Mouse (Mus musculus) bone marrow, adult 2 months (tissue): ENCODE results near the gene Wasf2. TPM values are rescaled to one million over a fixed set of nuclear protein-coding genes. Genes with fewer than 3 reads are reported as not detected.
A peak's percentile ranks its signal among the peaks of the same experiment; 100 is the strongest.

Source experiments
- H3K27ac ChIP-seq: fragments of 200-500 bp; 2 replicates; pipeline ENCODE4 v1.5.1; 2012; ENCODE audit warnings: low read depth, mild to moderate bottlenecking, control low read depth, inconsistent platforms, low read length; ENCODE audit not compliant: control insufficient read depth, poor library complexity, insufficient read depth
- H3K4me1 ChIP-seq: fragments of 200-500 bp; 2 replicates; pipeline ENCODE4 v1.6.1; 2011; ENCODE audit warnings: low read length; ENCODE audit not compliant: control insufficient read depth, insufficient read depth
- H3K4me3 ChIP-seq: fragments of 200-500 bp; replicated peaks from 2 replicates; pipeline ENCODE3; 2011; ENCODE audit warnings: mild to moderate bottlenecking, low read depth, low read length, control low read depth; ENCODE audit not compliant: control insufficient read depth
- CTCF ChIP-seq: fragments of 200-500 bp; IDR thresholded peaks from 2 replicates; pipeline ENCODE4 v1.5.1; 2011; ENCODE audit warnings: low read length, control low read depth; ENCODE audit not compliant: control insufficient read depth, insufficient read depth
- POLR2A ChIP-seq: fragments of 200-500 bp; IDR thresholded peaks from 2 replicates; pipeline ENCODE4 v1.6.1; 2011; ENCODE audit warnings: low read depth, mild to moderate bottlenecking, control low read depth, low read length, borderline replicate concordance; ENCODE audit not compliant: control insufficient read depth
- WGBS: fragments of 180-500 bp; shearing (Covaris S2); methylation state at CpG from one replicate; pipeline ENCODE4 v1.1.7; 2018; 5-methylcytosine and 5-hydroxymethylcytosine counted together
- polyA plus RNA-seq: library from polyadenylated mRNA; stranded (reverse); fragments of >200 nt; gene quantifications from 2 replicates; pipeline ENCODE4 v1.2.4, GENCODE M21; 2011; ENCODE audit warnings: low replicate concordance; ENCODE audit not compliant: missing spikeins, insufficient read depth, insufficient read length

The Wasf2 gene
- polyA plus RNA-seq, 1 experiment = 56.6 TPM

DNA sequence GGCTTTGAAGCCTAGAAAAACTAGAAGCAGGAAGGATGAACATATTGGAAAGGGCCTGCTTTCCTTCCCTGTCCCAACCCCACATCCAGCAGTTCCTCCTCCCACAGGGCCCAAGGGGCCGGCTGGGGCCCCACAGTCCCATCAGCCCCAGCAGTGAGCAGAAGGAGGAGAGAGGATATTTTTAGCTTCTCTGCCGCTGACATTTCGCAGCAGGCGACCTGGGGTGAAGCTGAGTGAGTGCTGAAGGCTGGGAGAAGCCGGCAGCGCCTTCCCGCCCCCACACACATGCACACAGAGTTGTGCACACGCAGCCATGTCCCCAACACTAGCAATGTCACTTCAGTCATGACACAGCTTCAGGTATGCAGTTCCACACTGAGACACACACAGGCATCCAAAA is 42.5 kb upstream of the Wasf2 start:
- no peak for TF ChIP-seq CTCF
- TF ChIP-seq POLR2A = no peak
- Histone ChIP-seq H3K4me3 (no peak overlapping the region), H3K27ac (no peak overlapping the region), H3K4me1 (peaks cover 18% of the 10 kb centered on the region)
- 23% methylated on average over 8 of the region's 8 CpGs for WGBS

DNA sequence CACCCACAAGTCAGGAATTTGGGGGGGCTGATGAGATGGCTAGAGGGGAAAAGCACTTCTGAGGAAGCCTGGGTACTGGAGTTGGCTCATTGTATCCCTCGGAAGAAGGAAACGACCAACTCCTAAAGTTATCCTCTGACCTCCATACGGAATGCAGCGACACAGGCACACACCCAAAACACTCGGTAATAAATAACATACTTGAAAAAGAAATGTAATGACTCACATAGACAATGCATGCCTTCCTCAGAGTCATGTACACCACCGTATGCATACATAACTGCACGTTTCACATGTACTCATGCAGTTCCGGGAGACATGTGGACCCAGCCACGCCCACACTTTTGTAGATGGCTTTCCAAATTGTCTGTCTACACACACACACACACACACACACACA is 41.0 kb upstream of the Wasf2 start:
- no peak for TF ChIP-seq CTCF
- no peak for TF ChIP-seq POLR2A

DNA sequence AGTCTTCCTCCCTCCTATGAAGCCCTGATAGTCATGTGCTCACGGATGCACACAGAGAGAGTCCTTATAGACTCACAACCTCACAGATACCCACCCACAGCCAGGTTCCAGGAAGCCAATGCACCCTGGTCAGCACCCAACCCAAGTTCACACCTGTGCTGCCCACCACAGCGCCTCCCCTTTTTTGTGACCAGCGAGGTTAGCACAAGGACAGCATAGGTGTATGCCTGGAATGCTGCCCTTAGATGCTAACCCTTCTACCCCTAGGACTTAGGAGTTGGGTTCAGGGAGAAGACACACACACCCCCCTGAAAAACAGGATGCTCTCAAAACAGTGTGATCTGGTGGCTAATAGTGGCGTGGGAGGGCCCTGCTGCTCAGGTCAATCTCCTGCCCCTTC is 40.5 kb upstream of the Wasf2 start:
- Histone ChIP-seq H3K4me3 (no peak overlapping the region), H3K27ac (no peak overlapping the region), H3K4me1 (peaks cover 17% of the 10 kb centered on the region)
- WGBS = 80% methylated on average over 4 of the region's 4 CpGs
- TF ChIP-seq POLR2A = no peak
- no peak for TF ChIP-seq CTCF

More for the DNA sequence above, 41.0 kb upstream of the Wasf2 start:
- WGBS = 85% methylated on average over 9 of the region's 9 CpGs
- H3K4me3 ChIP-seq = no peak overlapping the region
- peaks cover 18% of the 10 kb centered on the region for H3K4me1 ChIP-seq
- H3K27ac ChIP-seq = no peak overlapping the region

DNA sequence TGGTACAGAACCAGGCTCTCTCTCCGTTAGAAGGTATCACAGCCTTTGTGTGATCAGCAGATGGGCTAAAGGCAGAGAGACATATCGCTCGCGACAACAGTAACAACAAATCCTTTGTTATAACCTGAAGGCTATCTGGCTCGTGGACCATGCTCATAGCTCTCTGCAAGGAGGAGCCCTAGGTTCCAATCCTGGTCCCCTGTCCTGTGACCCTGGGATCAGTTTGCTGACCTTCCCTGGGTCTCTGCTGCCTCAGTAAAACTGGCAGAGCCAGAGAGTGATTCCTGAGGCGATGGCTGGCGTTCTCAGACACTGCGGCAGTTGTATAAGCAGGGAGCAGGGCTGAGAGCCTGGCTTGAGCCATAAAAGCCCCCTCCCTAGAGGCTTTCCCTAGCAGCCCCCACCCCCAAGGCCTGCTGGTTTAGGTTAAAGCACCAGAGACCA is 40.0 kb upstream of the Wasf2 start:
- no peak overlapping the region for H3K27ac ChIP-seq
- TF ChIP-seq CTCF = no peak
- TF ChIP-seq POLR2A = no peak
- WGBS = 78% methylated on average over 8 of the region's 8 CpGs
- peaks cover 16% of the 10 kb centered on the region for H3K4me1 ChIP-seq
- H3K4me3 ChIP-seq = no peak overlapping the region

DNA sequence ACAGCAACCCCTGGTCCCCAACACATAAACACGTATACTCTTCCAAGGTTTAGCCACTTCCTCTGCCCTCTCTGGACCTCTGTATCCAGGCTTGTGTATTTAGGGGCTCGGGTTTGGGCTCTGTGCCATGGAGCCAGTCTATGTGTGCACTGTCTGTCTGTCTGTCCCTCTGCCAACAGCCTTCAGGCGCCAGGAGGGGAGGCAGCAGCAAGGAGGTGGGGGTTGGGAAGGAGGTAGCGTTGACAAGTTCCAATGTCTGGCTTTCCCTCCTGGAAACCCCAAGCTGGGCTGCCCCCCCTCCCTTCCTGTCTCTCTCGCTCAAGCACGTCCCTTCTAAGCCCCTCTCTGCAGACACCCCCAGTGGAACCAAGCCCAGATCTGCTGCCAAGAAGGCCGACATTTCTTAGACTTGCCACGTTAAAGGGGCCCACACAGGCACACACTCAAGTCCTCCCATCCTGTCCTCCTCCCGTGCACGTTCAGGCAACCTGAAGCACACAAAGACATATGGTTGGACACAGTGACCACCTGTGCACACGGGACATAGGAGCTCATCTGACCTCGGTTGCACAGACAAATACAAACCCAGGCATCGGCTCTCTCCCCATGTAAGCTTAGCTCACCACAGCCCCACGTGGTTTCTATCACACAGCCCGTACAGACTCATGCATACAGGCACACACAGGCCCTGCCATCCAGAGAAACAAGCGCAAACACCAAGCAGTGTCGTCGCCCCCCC is 39.4 kb upstream of the Wasf2 start:
- TF ChIP-seq CTCF = no peak
- TF ChIP-seq POLR2A = no peak
- WGBS = 17% methylated on average over 18 of the region's 18 CpGs
- H3K4me1 ChIP-seq = peaks cover 19% of the 10 kb centered on the region
- H3K27ac ChIP-seq = no peak overlapping the region
- H3K4me3 ChIP-seq = no peak overlapping the region

DNA sequence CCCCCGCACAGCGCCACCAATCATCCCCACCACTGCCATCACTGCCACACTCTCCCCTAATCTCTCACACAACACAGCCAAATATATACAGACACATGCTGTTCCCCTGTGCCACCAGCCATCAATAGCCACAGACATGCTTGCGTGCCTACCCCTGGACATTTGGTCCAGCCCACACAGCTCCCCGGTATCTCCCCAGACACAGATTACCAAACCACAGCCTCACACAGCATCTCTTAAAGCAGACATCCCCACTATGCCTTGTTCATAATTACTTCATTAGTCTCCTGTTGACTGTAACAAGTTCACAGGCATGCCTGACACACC is 38.9 kb upstream of the Wasf2 start:
- Histone ChIP-seq H3K4me1 (peaks cover 17% of the 10 kb centered on the region), H3K27ac (no peak overlapping the region)
- no peak for TF ChIP-seq POLR2A
- TF ChIP-seq CTCF = no peak

DNA sequence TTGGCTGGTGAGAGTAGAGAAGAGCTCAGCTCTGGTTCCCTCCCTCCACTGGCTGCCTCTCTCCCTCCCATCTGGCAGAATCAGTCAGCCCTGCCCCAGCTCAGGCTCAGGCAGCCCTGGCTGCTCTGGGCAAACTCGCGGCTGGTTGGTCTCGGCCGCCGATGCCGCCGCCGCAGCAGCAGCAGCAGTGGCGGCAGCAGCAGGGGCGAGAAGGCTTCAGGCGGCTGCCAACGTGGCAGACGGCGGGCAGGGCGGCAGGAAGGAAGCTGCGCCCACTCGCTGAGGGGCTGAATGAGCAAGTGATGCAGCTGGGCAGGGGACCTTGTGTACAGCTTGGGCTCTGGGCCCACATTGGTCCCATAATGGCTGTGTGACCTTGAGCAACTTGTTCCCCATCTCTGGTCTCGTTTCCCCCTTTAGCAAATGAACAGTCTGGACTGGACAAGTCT is 37.8 kb upstream of the Wasf2 start:
- Histone ChIP-seq H3K4me1 (peaks cover 12% of the 10 kb centered on the region), H3K27ac (peak overlapping the region; percentile 68), H3K4me3 (no peak overlapping the region)
- under 1% methylated on average over 18 of the region's 18 CpGs for WGBS
- TF ChIP-seq CTCF (peak; percentile 2; the same call in 1 of the 2 replicates), POLR2A (peak; percentile 51; the same call in 1 of the 2 replicates)

More for the DNA sequence above, 38.9 kb upstream of the Wasf2 start:
- WGBS = 53% methylated on average over 4 of the region's 4 CpGs
- no peak overlapping the region for H3K4me3 ChIP-seq

DNA sequence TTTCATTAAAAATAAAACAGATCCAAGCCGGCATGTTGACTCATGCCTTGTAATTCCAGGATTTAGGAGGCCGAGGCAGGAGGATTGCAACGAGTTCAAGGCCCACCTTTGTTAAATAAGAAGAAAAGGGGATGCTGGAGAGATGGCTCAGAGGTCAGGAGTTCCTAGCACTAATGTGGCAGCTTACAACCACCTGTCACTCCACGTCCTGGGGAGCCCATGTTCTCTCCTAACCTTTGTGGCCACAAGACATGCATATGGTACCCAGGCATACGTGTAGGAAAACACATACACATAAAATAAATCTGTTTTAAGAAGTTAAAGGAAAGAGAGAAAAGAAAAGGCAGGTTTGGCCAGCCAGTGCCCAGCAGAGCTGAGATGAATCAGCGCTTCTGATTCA is 37.2 kb upstream of the Wasf2 start:
- H3K4me1 ChIP-seq = peaks cover 10% of the 10 kb centered on the region
- no peak overlapping the region; the same call in 1 of the 2 replicates for H3K27ac ChIP-seq
- WGBS = 63% methylated on average over 6 of the region's 6 CpGs

DNA sequence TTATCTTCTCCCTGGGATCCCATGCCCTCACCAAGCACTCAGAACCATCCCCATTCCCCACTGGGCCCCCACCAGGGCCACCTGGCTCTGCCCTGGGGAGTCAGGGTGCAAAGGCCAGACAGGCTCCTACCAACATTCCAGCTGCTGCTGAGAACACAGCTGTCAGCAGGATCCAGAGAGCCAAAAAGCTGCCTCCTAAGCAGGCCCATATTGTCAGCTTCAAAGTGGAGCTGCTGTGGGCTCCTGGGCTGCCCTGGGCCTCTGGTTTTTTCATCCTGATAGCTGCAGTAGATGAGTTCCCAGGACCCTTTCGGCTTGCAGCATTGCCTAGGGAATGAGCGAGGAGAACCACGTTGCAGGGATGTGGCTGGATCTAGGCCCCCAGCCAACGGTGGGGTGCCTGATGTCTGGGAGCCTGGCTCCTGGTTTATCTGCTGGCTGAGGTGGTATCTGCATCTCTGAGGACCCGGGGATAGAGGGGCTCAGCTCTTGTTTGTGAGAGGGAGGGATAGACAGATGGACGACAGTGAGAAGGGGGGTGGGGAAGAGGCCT is 36.7 kb upstream of the Wasf2 start:
- Histone ChIP-seq H3K4me3 (no peak overlapping the region), H3K27ac (peak overlapping the region; percentile 22), H3K4me1 (peaks cover 9% of the 10 kb centered on the region; the same call in 1 of the 2 replicates)
- no peak for TF ChIP-seq POLR2A
- no peak for TF ChIP-seq CTCF
- 44% methylated on average over 6 of the region's 6 CpGs for WGBS

More for the DNA sequence above, 37.2 kb upstream of the Wasf2 start:
- TF ChIP-seq POLR2A (no peak), CTCF (no peak)
- H3K4me3 ChIP-seq = no peak overlapping the region
